Mouse (Mus musculus): Measurements from ENCODE around the gene P2ry6. TPM values are rescaled to one million over a fixed set of nuclear protein-coding genes. Genes with fewer than 3 reads are reported as not detected.

P2ry6 gene
- polyA plus RNA-seq, 1 experiment: 0.04 TPM

GRCm38 (mm10) chr7:100931316-100931925, 43.0 kb downstream of the P2ry6 start:
- H3ac ChIP-seq (ENCODE audit: control insufficient read depth, insufficient read length, low read depth): peak overlapping the region; percentile 85
- H3K79me3 ChIP-seq (ENCODE audit: low read depth): peaks cover 42% of the 10 kb centered on the region
- TF ChIP-seq MYOG (IDR thresholded peaks at IDR 0.05; ENCODE audit: control insufficient read depth, extremely low read depth, insufficient read length): no peak
- no peak for TF ChIP-seq CEBPB (IDR thresholded peaks at IDR 0.05; ENCODE audit: low read depth)
- no peak for TF ChIP-seq FOSL1 (IDR thresholded peaks at IDR 0.05; ENCODE audit: insufficient read depth, low read length, poor library complexity, severe bottlenecking)
- TF ChIP-seq USF1 (IDR thresholded peaks at IDR 0.05; ENCODE audit: low read depth): no peak
- TF ChIP-seq CTCF (IDR thresholded peaks at IDR 0.05; ENCODE audit: control insufficient read depth, insufficient read depth, insufficient read length): no peak
- no peak for TF ChIP-seq MYOD1 (IDR thresholded peaks at IDR 0.05; ENCODE audit: control insufficient read depth, insufficient read length, low read depth)
- TF ChIP-seq MAX (IDR thresholded peaks at IDR 0.05): no peak
- no peaks in the 10 kb centered on the region for H3K27me3 ChIP-seq (ENCODE audit: control insufficient read depth, insufficient read depth, insufficient read length)
- peaks cover 54% of the 10 kb centered on the region for H3K79me2 ChIP-seq (ENCODE audit: control insufficient read depth, insufficient read depth)
- peak overlapping the region; percentile 76 for H3K4me3 ChIP-seq (ENCODE audit: insufficient read depth, poor library complexity, severe bottlenecking)
- no peaks in the 10 kb centered on the region for H3K36me3 ChIP-seq (ENCODE audit: control insufficient read depth, insufficient read depth)

- no peaks in the 10 kb centered on the region for H3K27me3 ChIP-seq (ENCODE audit: control insufficient read depth, insufficient read depth, insufficient read length)
- H3K79me3 ChIP-seq (ENCODE audit: low read depth): peaks cover 49% of the 10 kb centered on the region
- H3ac ChIP-seq (ENCODE audit: control insufficient read depth, insufficient read length, low read depth): peak overlapping the region; percentile 85
- TF ChIP-seq MYOG (IDR thresholded peaks at IDR 0.05; ENCODE audit: control insufficient read depth, extremely low read depth, insufficient read length): no peak
- TF ChIP-seq MAX (IDR thresholded peaks at IDR 0.05): peak; percentile 27
- no peaks in the 10 kb centered on the region for H3K36me3 ChIP-seq (ENCODE audit: control insufficient read depth, insufficient read depth)
- H3K79me2 ChIP-seq (ENCODE audit: control insufficient read depth, insufficient read depth): peaks cover 61% of the 10 kb centered on the region
- H3K4me3 ChIP-seq (ENCODE audit: insufficient read depth, poor library complexity, severe bottlenecking): peak overlapping the region; percentile 76
Observed at GRCm38 (mm10) chr7:100930619-100931315, 43.7 kb downstream of the P2ry6 start.

- Histone ChIP-seq H3K27me3 (ENCODE audit: control insufficient read depth, insufficient read depth, insufficient read length) (no peaks in the 10 kb centered on the region), H3K79me2 (ENCODE audit: control insufficient read depth, insufficient read depth) (peaks cover 71% of the 10 kb centered on the region), H3K36me3 (ENCODE audit: control insufficient read depth, insufficient read depth) (no peaks in the 10 kb centered on the region), H3K4me3 (ENCODE audit: insufficient read depth, poor library complexity, severe bottlenecking) (peak overlapping the region; percentile 76), H3K79me3 (ENCODE audit: low read depth) (peaks cover 59% of the 10 kb centered on the region), H3ac (ENCODE audit: control insufficient read depth, insufficient read length, low read depth) (peak overlapping the region; percentile 36)
- no peak for TF ChIP-seq MAX (IDR thresholded peaks at IDR 0.05)
- TF ChIP-seq CEBPB (IDR thresholded peaks at IDR 0.05; ENCODE audit: low read depth): no peak
- TF ChIP-seq FOSL1 (IDR thresholded peaks at IDR 0.05; ENCODE audit: insufficient read depth, low read length, poor library complexity, severe bottlenecking): no peak
- TF ChIP-seq USF1 (IDR thresholded peaks at IDR 0.05; ENCODE audit: low read depth): no peak
- no peak for TF ChIP-seq MYOG (IDR thresholded peaks at IDR 0.05; ENCODE audit: control insufficient read depth, extremely low read depth, insufficient read length)
- no peak for TF ChIP-seq MYOD1 (IDR thresholded peaks at IDR 0.05; ENCODE audit: control insufficient read depth, insufficient read length, low read depth)
- no peak for TF ChIP-seq CTCF (IDR thresholded peaks at IDR 0.05; ENCODE audit: control insufficient read depth, insufficient read depth, insufficient read length)
Observed at GRCm38 (mm10) chr7:100929639-100930303, 44.7 kb downstream of the P2ry6 start.

GRCm38 (mm10) chr7:100928456-100928855, 46.0 kb downstream of the P2ry6 start:
- TF ChIP-seq MYOG (IDR thresholded peaks at IDR 0.05; ENCODE audit: control insufficient read depth, extremely low read depth, insufficient read length) (no peak), CTCF (IDR thresholded peaks at IDR 0.05; ENCODE audit: control insufficient read depth, insufficient read depth, insufficient read length) (no peak), USF1 (IDR thresholded peaks at IDR 0.05; ENCODE audit: low read depth) (no peak), MYOD1 (IDR thresholded peaks at IDR 0.05; ENCODE audit: control insufficient read depth, insufficient read length, low read depth) (no peak), FOSL1 (IDR thresholded peaks at IDR 0.05; ENCODE audit: insufficient read depth, low read length, poor library complexity, severe bottlenecking) (no peak), MAX (IDR thresholded peaks at IDR 0.05) (no peak), CEBPB (IDR thresholded peaks at IDR 0.05; ENCODE audit: low read depth) (no peak)
- H3K4me3 ChIP-seq (ENCODE audit: insufficient read depth, poor library complexity, severe bottlenecking): peak overlapping the region; percentile 31

GRCm38 (mm10) chr7:100927287-100928000, 47.0 kb downstream of the P2ry6 start:
- H3K79me2 ChIP-seq (ENCODE audit: control insufficient read depth, insufficient read depth): peaks cover 94% of the 10 kb centered on the region
- no peaks in the 10 kb centered on the region for H3K27me3 ChIP-seq (ENCODE audit: control insufficient read depth, insufficient read depth, insufficient read length)
- peaks cover 80% of the 10 kb centered on the region for H3K79me3 ChIP-seq (ENCODE audit: low read depth)
- peaks cover 3% of the 10 kb centered on the region for H3K36me3 ChIP-seq (ENCODE audit: control insufficient read depth, insufficient read depth)
- peak overlapping the region; percentile 48 for H3ac ChIP-seq (ENCODE audit: control insufficient read depth, insufficient read length, low read depth)
- TF ChIP-seq MYOD1 (IDR thresholded peaks at IDR 0.05; ENCODE audit: control insufficient read depth, insufficient read length, low read depth) (no peak), CTCF (IDR thresholded peaks at IDR 0.05; ENCODE audit: control insufficient read depth, insufficient read depth, insufficient read length) (no peak), MAX (IDR thresholded peaks at IDR 0.05) (no peak), CEBPB (IDR thresholded peaks at IDR 0.05; ENCODE audit: low read depth) (no peak), USF1 (IDR thresholded peaks at IDR 0.05; ENCODE audit: low read depth) (no peak), FOSL1 (IDR thresholded peaks at IDR 0.05; ENCODE audit: insufficient read depth, low read length, poor library complexity, severe bottlenecking) (no peak), MYOG (IDR thresholded peaks at IDR 0.05; ENCODE audit: control insufficient read depth, extremely low read depth, insufficient read length) (no peak)
- peak overlapping the region; percentile 31 for H3K4me3 ChIP-seq (ENCODE audit: insufficient read depth, poor library complexity, severe bottlenecking)

More at GRCm38 (mm10) chr7:100928456-100928855, 46.0 kb downstream of the P2ry6 start:
- Histone ChIP-seq H3K36me3 (ENCODE audit: control insufficient read depth, insufficient read depth) (no peaks in the 10 kb centered on the region), H3K79me2 (ENCODE audit: control insufficient read depth, insufficient read depth) (peaks cover 84% of the 10 kb centered on the region), H3ac (ENCODE audit: control insufficient read depth, insufficient read length, low read depth) (peak overlapping the region; percentile 60), H3K27me3 (ENCODE audit: control insufficient read depth, insufficient read depth, insufficient read length) (no peaks in the 10 kb centered on the region), H3K79me3 (ENCODE audit: low read depth) (peaks cover 71% of the 10 kb centered on the region)
